Mouse (Mus musculus): Measurements from ENCODE around the gene Gatad2a. TPM values are rescaled to one million over a fixed set of nuclear protein-coding genes. Genes with fewer than 3 reads are reported as not detected.

Gene Gatad2a
- total RNA-seq, 1 experiment from 2014 or later: 63.5 TPM

- no peak for ATAC-seq (replicated peaks in 1 of 2; ENCODE audit: insufficient read depth in 1 of 2, low FRiP score in 2 of 2, low TSS enrichment in 1 of 2, low read depth in 1 of 2, poor library complexity in 2 of 2, severe bottlenecking in 2 of 2)
These were observed 126.0 kb downstream of the Gatad2a start for GRCm38 (mm10) chr8:69870003-69870765.

- no peak for ATAC-seq (replicated peaks in 1 of 2; ENCODE audit: insufficient read depth in 1 of 2, low FRiP score in 2 of 2, low TSS enrichment in 1 of 2, low read depth in 1 of 2, poor library complexity in 2 of 2, severe bottlenecking in 2 of 2)
These were observed 128.4 kb downstream of the Gatad2a start for GRCm38 (mm10) chr8:69867696-69868326.

GRCm38 (mm10) chr8:69864180-69864579 is 132.0 kb downstream of the Gatad2a start:
- ATAC-seq (replicated peaks in 1 of 2; ENCODE audit: insufficient read depth in 1 of 2, low FRiP score in 2 of 2, low TSS enrichment in 1 of 2, low read depth in 1 of 2, poor library complexity in 2 of 2, severe bottlenecking in 2 of 2): no peak

GRCm38 (mm10) chr8:69863387-69864020 is 132.7 kb downstream of the Gatad2a start:
- ATAC-seq (replicated peaks in 1 of 2; ENCODE audit: insufficient read depth in 1 of 2, low FRiP score in 2 of 2, low TSS enrichment in 1 of 2, low read depth in 1 of 2, poor library complexity in 2 of 2, severe bottlenecking in 2 of 2): no peak; a peak in 1 of 4 replicates

GRCm38 (mm10) chr8:69861251-69861650 is 134.9 kb downstream of the Gatad2a start:
- no peak for ATAC-seq (replicated peaks in 1 of 2; ENCODE audit: insufficient read depth in 1 of 2, low FRiP score in 2 of 2, low TSS enrichment in 1 of 2, low read depth in 1 of 2, poor library complexity in 2 of 2, severe bottlenecking in 2 of 2)

GRCm38 (mm10) chr8:69860807-69861206 is 135.4 kb downstream of the Gatad2a start:
- no peak for ATAC-seq (replicated peaks in 1 of 2; ENCODE audit: insufficient read depth in 1 of 2, low FRiP score in 2 of 2, low TSS enrichment in 1 of 2, low read depth in 1 of 2, poor library complexity in 2 of 2, severe bottlenecking in 2 of 2)

Other genes starting within 250 kb of the Gatad2a start
- gene Zfp963, start 246.4 kb downstream of the Gatad2a start, total RNA-seq (2017): 4.8 and 9.7 TPM in 2 replicates
- not detected in 2 replicates for gene Gm20422, start 221.5 kb downstream of the Gatad2a start, total RNA-seq (2017)
- 13.7 and 19.4 TPM in 2 replicates for gene Atp13a1, start 205.2 kb downstream of the Gatad2a start, total RNA-seq (2017)
- gene Zfp866, start 205.2 kb downstream of the Gatad2a start, total RNA-seq (2017): 24.5 and 31.2 TPM in 2 replicates
- gene Gmip, start 187.7 kb downstream of the Gatad2a start, total RNA-seq (2017): 29.2 and 32.8 TPM in 2 replicates
- 2.0 and 2.6 TPM in 2 replicates for gene Lpar2, start 174.0 kb downstream of the Gatad2a start, total RNA-seq (2017)
- gene Pbx4, start 163.9 kb downstream of the Gatad2a start, total RNA-seq (2017): 25.7 and 31.1 TPM in 2 replicates
- 0.25 TPM in 1 of 2 replicates, not detected in the other for gene Cilp2, start 108.7 kb downstream of the Gatad2a start, total RNA-seq (2017)
- gene Tssk6, start 94.2 kb downstream of the Gatad2a start, total RNA-seq (2017): 2.2 TPM in 1 of 2 replicates, not detected in the other
- 90.0 and 103 TPM in 2 replicates for gene Ndufa13, start 93.8 kb downstream of the Gatad2a start, total RNA-seq (2017)
- gene Yjefn3, start 93.7 kb downstream of the Gatad2a start, total RNA-seq (2017): not detected in 2 replicates
- 35.5 and 45.4 TPM in 2 replicates for gene Mau2, start 46.4 kb upstream of the Gatad2a start, total RNA-seq (2017)
- gene Sugp1, start 46.4 kb upstream of the Gatad2a start, total RNA-seq (2017): 28.4 and 37.7 TPM in 2 replicates
- gene Tm6sf2, start 76.5 kb upstream of the Gatad2a start, total RNA-seq (2017): 0.63 TPM in 1 of 2 replicates, not detected in the other
- 0.31 TPM in 1 of 2 replicates, not detected in the other for gene Hapln4, start 87.1 kb upstream of the Gatad2a start, total RNA-seq (2017)
- not detected in 2 replicates for gene Ncan, start 124.5 kb upstream of the Gatad2a start, total RNA-seq (2017)
- 11.4 and 13.9 TPM in 2 replicates for gene Nr2c2ap, start 134.9 kb upstream of the Gatad2a start, total RNA-seq (2017)
- gene Rfxank, start 142.8 kb upstream of the Gatad2a start, total RNA-seq (2017): 6.8 and 22.8 TPM in 2 replicates
- 39.0 and 43.0 TPM in 2 replicates for gene Borcs8, start 143.1 kb upstream of the Gatad2a start, total RNA-seq (2017)
- gene Mef2b, start 143.3 kb upstream of the Gatad2a start, total RNA-seq (2017): 0.25 TPM in 1 of 2 replicates, not detected in the other
- gene Tmem161a, start 176.0 kb upstream of the Gatad2a start, total RNA-seq (2017): 10.8 and 17.1 TPM in 2 replicates
- 1.9 and 4.2 TPM in 2 replicates for gene Slc25a42, start 215.9 kb upstream of the Gatad2a start, total RNA-seq (2017)
- 52.8 and 62.7 TPM in 2 replicates for gene Sugp2, start 237.8 kb upstream of the Gatad2a start, total RNA-seq (2017)
- gene Armc6, start 238.1 kb upstream of the Gatad2a start, total RNA-seq (2017): 3.4 and 4.3 TPM in 2 replicates

Data from hematopoietic stem cell, adult 5-6 weeks (primary cell).